Mouse (Mus musculus): ENCODE results near the gene Tent5a. TPM values are rescaled to one million over a fixed set of nuclear protein-coding genes. Genes with fewer than 3 reads are reported as not detected.

Tent5a gene
- 6.7 and 9.9 TPM in 2 replicates for polyA plus RNA-seq (2016; fragmentation: Nextera tagmentation; extraction: Ambion mirVana)

GRCm38 (mm10) chr9:85327242-85328211 is at the start of gene Tent5a:
TSS of gene Tent5a (minus strand) at chr9:85327348.
- H3K36me3 ChIP-seq: no peaks in the 10 kb centered on the region
- H3K9me3 ChIP-seq: no peaks in the 10 kb centered on the region
- under 1% methylated on average over 65 of the region's 72 CpGs for WGBS
- peak; percentile 95 for ATAC-seq (ENCODE audit: low FRiP score, low read depth)
- peak within 1 kb of the TSS; percentile 54 for H3K27ac ChIP-seq (replicated peaks)
- peaks cover 5% of the 10 kb centered on the region; the same call in 1 of the 2 replicates for H3K4me1 ChIP-seq
- peak within 1 kb of the TSS; percentile 91 for H3K4me2 ChIP-seq (replicated peaks)
- H3K9ac ChIP-seq (replicated peaks): peak within 1 kb of the TSS; percentile 59
- peaks cover 32% of the 10 kb centered on the region for H3K27me3 ChIP-seq
- H3K4me3 ChIP-seq: peak within 1 kb of the TSS; percentile 76

- no peak for ATAC-seq (ENCODE audit: low FRiP score, low read depth)
- H3K27ac ChIP-seq (replicated peaks): no peak overlapping the region
- no peak overlapping the region for H3K4me3 ChIP-seq
- 80% methylated on average over 3 of the region's 3 CpGs for WGBS
- no peak overlapping the region for H3K4me2 ChIP-seq (replicated peaks)
- H3K36me3 ChIP-seq: no peaks in the 10 kb centered on the region
- no peaks in the 10 kb centered on the region for H3K27me3 ChIP-seq
- no peaks in the 10 kb centered on the region for H3K4me1 ChIP-seq
- H3K9ac ChIP-seq (replicated peaks): no peak overlapping the region
- H3K9me3 ChIP-seq: no peaks in the 10 kb centered on the region
Observed at GRCm38 (mm10) chr9:85376643-85377307, 49.6 kb upstream of the Tent5a start.

GRCm38 (mm10) chr9:85375152-85375551 is 48.0 kb upstream of the Tent5a start:
- 88% methylated on average over 4 of the region's 4 CpGs for WGBS

GRCm38 (mm10) chr9:85372034-85372433 is 44.9 kb upstream of the Tent5a start:
- Histone ChIP-seq H3K27ac (replicated peaks) (no peak overlapping the region), H3K9me3 (no peaks in the 10 kb centered on the region), H3K4me3 (no peak overlapping the region), H3K4me1 (no peaks in the 10 kb centered on the region), H3K27me3 (no peaks in the 10 kb centered on the region), H3K36me3 (no peaks in the 10 kb centered on the region), H3K4me2 (replicated peaks) (no peak overlapping the region), H3K9ac (replicated peaks) (no peak overlapping the region)
- 55% methylated on average over 1 of the region's 1 CpGs for WGBS
- ATAC-seq (ENCODE audit: low FRiP score, low read depth): no peak

More at GRCm38 (mm10) chr9:85375152-85375551, 48.0 kb upstream of the Tent5a start:
- H3K9me3 ChIP-seq: no peaks in the 10 kb centered on the region
- ATAC-seq (ENCODE audit: low FRiP score, low read depth): no peak
- no peaks in the 10 kb centered on the region for H3K36me3 ChIP-seq
- no peaks in the 10 kb centered on the region for H3K27me3 ChIP-seq
- no peak overlapping the region for H3K27ac ChIP-seq (replicated peaks)
- H3K4me3 ChIP-seq: no peak overlapping the region
- H3K4me2 ChIP-seq (replicated peaks): no peak overlapping the region
- H3K9ac ChIP-seq (replicated peaks): no peak overlapping the region
- no peaks in the 10 kb centered on the region for H3K4me1 ChIP-seq

- H3K27me3 ChIP-seq: no peaks in the 10 kb centered on the region
- H3K36me3 ChIP-seq: no peaks in the 10 kb centered on the region
- H3K4me3 ChIP-seq: no peak overlapping the region
- H3K4me1 ChIP-seq: no peaks in the 10 kb centered on the region
- no peak overlapping the region for H3K9ac ChIP-seq (replicated peaks)
- 93% methylated on average over 5 of the region's 5 CpGs for WGBS
- no peak for ATAC-seq (ENCODE audit: low FRiP score, low read depth)
- H3K9me3 ChIP-seq: no peaks in the 10 kb centered on the region
- H3K27ac ChIP-seq (replicated peaks): no peak overlapping the region
- no peak overlapping the region for H3K4me2 ChIP-seq (replicated peaks)
Observed at GRCm38 (mm10) chr9:85369512-85369911, 42.4 kb upstream of the Tent5a start.

- ATAC-seq (ENCODE audit: low FRiP score, low read depth): no peak
- Histone ChIP-seq H3K9me3 (no peaks in the 10 kb centered on the region), H3K4me2 (replicated peaks) (no peak overlapping the region), H3K27ac (replicated peaks) (no peak overlapping the region), H3K9ac (replicated peaks) (no peak overlapping the region), H3K4me3 (no peak overlapping the region), H3K4me1 (no peaks in the 10 kb centered on the region), H3K36me3 (no peaks in the 10 kb centered on the region), H3K27me3 (no peaks in the 10 kb centered on the region)
- WGBS: 88% methylated on average over 7 of the region's 7 CpGs
Observed at GRCm38 (mm10) chr9:85357154-85357860, 30.2 kb upstream of the Tent5a start.

- WGBS: 52% methylated on average over 5 of the region's 5 CpGs
- Histone ChIP-seq H3K27ac (replicated peaks) (no peak overlapping the region), H3K9ac (replicated peaks) (no peak overlapping the region), H3K4me2 (replicated peaks) (no peak overlapping the region), H3K27me3 (no peaks in the 10 kb centered on the region), H3K4me3 (no peak overlapping the region), H3K9me3 (no peaks in the 10 kb centered on the region), H3K36me3 (no peaks in the 10 kb centered on the region), H3K4me1 (no peaks in the 10 kb centered on the region)
- ATAC-seq (ENCODE audit: low FRiP score, low read depth): no peak
Observed at GRCm38 (mm10) chr9:85355559-85355958, 28.4 kb upstream of the Tent5a start.

GRCm38 (mm10) chr9:85347823-85348523 is 20.8 kb upstream of the Tent5a start:
- H3K9me3 ChIP-seq: no peaks in the 10 kb centered on the region
- 88% methylated on average over 10 of the region's 10 CpGs for WGBS
- no peak overlapping the region for H3K9ac ChIP-seq (replicated peaks)
- H3K27me3 ChIP-seq: no peaks in the 10 kb centered on the region
- H3K27ac ChIP-seq (replicated peaks): no peak overlapping the region
- no peaks in the 10 kb centered on the region for H3K36me3 ChIP-seq
- H3K4me1 ChIP-seq: no peaks in the 10 kb centered on the region
- no peak overlapping the region for H3K4me2 ChIP-seq (replicated peaks)
- no peak for ATAC-seq (ENCODE audit: low FRiP score, low read depth)
- H3K4me3 ChIP-seq: no peak overlapping the region

GRCm38 (mm10) chr9:85342892-85343785 is 16.0 kb upstream of the Tent5a start:
- Histone ChIP-seq H3K4me3 (no peak overlapping the region), H3K27ac (replicated peaks) (no peak overlapping the region), H3K27me3 (no peaks in the 10 kb centered on the region), H3K4me2 (replicated peaks) (no peak overlapping the region), H3K4me1 (no peaks in the 10 kb centered on the region), H3K9me3 (no peaks in the 10 kb centered on the region), H3K9ac (replicated peaks) (no peak overlapping the region), H3K36me3 (no peaks in the 10 kb centered on the region)
- WGBS: 89% methylated on average over 8 of the region's 8 CpGs
- ATAC-seq (ENCODE audit: low FRiP score, low read depth): no peak

- no peaks in the 10 kb centered on the region for H3K4me1 ChIP-seq
- no peak for ATAC-seq (ENCODE audit: low FRiP score, low read depth)
- H3K27ac ChIP-seq (replicated peaks): no peak overlapping the region
- WGBS: 62% methylated on average over 3 of the region's 3 CpGs
- H3K9ac ChIP-seq (replicated peaks): no peak overlapping the region
- H3K36me3 ChIP-seq: no peaks in the 10 kb centered on the region
- H3K4me3 ChIP-seq: no peak overlapping the region
- no peak overlapping the region for H3K4me2 ChIP-seq (replicated peaks)
- no peaks in the 10 kb centered on the region for H3K27me3 ChIP-seq
- no peaks in the 10 kb centered on the region for H3K9me3 ChIP-seq
Observed at GRCm38 (mm10) chr9:85340303-85340702, 13.2 kb upstream of the Tent5a start.

GRCm38 (mm10) chr9:85336046-85336445 is 8.9 kb upstream of the Tent5a start:
- Histone ChIP-seq H3K9ac (replicated peaks) (no peak overlapping the region), H3K36me3 (no peaks in the 10 kb centered on the region), H3K4me2 (replicated peaks) (no peak overlapping the region), H3K27ac (replicated peaks) (no peak overlapping the region), H3K4me1 (no peaks in the 10 kb centered on the region), H3K27me3 (no peaks in the 10 kb centered on the region), H3K9me3 (no peaks in the 10 kb centered on the region), H3K4me3 (no peak overlapping the region)
- WGBS: 87% methylated on average over 7 of the region's 7 CpGs
- no peak for ATAC-seq (ENCODE audit: low FRiP score, low read depth)
